ENCODE assay signal across 7 mouse cellular contexts in genomic region chr11:3100066-3100645, GRCm38 (mm10).
DNase-seq lines count a peak whose midpoint lies in the region; ATAC-seq lines count a peak whose summit lies in the region.
"Not testable (repeated sequence)": the region's sequence is repeated elsewhere in the genome, so short reads cannot be mapped to it uniquely, and the experiment has no call there.

No protein-coding gene starts in this region.

- H3K27ac ChIP-seq in hindbrain, embryonic 14.5 days; limb, embryonic 12.5 days: not testable (repeated sequence)

- peaks cover 50% of the 10 kb centered on the region for H3K9me3 ChIP-seq in hindbrain, embryonic 14.5 days (ENCODE audit: control insufficient read depth, low read length)
- H3K9me3 ChIP-seq in limb, embryonic 12.5 days: peaks cover 50% of the 10 kb centered on the region

- H3K4me1 ChIP-seq in hindbrain, embryonic 14.5 days (replicated peaks; ENCODE audit: control insufficient read depth, insufficient read depth, low read length); limb, embryonic 12.5 days (replicated peaks): not testable (repeated sequence)

- not testable (repeated sequence) for H3K9ac ChIP-seq in hindbrain, embryonic 14.5 days; limb, embryonic 12.5 days (replicated peaks)

- peak; percentile 69; the same call in 1 of the 2 replicates for ATAC-seq in frontal cortex, adult (ENCODE audit: low TSS enrichment)
- ATAC-seq in hindbrain, embryonic 14.5 days (ENCODE audit: low FRiP score): peak; percentile 46; the same call in 1 of the 2 replicates
- peak; percentile 47; the same call in 1 of the 2 replicates for ATAC-seq in limb, embryonic 12.5 days (ENCODE audit: insufficient number of reproducible peaks, insufficient read depth, low FRiP score, low TSS enrichment, low read depth)

- DNase-seq in Muller cell, postnatal 12 days (ENCODE audit: inconsistent ontology term): peak; percentile 49
- DNase-seq in embryo, embryonic 9.5 days (ENCODE audit: extremely low spot score): peak; percentile 25
- peak; percentile 53 for DNase-seq in hindbrain, embryonic 14.5 days (ENCODE audit: low spot score)
- peak; percentile 79 for DNase-seq in mesoderm, embryonic 11.5 days (ENCODE audit: low read depth, low spot score)
- DNase-seq in retina, postnatal 1 day: peak; percentile 52

- not testable (repeated sequence) for H3K4me3 ChIP-seq in hindbrain, embryonic 14.5 days (replicated peaks; ENCODE audit: low read length); limb, embryonic 12.5 days (replicated peaks)

- not testable (repeated sequence) for H3K4me2 ChIP-seq in hindbrain, embryonic 14.5 days (replicated peaks); limb, embryonic 12.5 days

- not testable (repeated sequence) for H3K27me3 ChIP-seq in hindbrain, embryonic 14.5 days (ENCODE audit: control insufficient read depth, insufficient read depth, low read length); limb, embryonic 12.5 days

- WGBS in hindbrain, embryonic 14.5 days: 84% methylated on average over 12 of the region's 12 CpGs
- 73% methylated on average over 12 of the region's 12 CpGs for WGBS in limb, embryonic 12.5 days

- H3K36me3 ChIP-seq in hindbrain, embryonic 14.5 days (replicated peaks; ENCODE audit: control insufficient read depth, insufficient read depth); limb, embryonic 12.5 days: not testable (repeated sequence)

Comparison
In these comparisons a context has a peak if more than half of its experiments do, and no peak if none do; other contexts are left out.
1. DNase-seq: peak in every context shown above with its lines; median percentile 79 in mesoderm, embryonic 11.5 days; 53 in hindbrain, embryonic 14.5 days; 52 in retina, postnatal 1 day; 49 in Muller cell, postnatal 12 days; 25 in embryo, embryonic 9.5 days.